Mouse (Mus musculus): ENCODE measurements around the gene Foxp1.

DNA sequence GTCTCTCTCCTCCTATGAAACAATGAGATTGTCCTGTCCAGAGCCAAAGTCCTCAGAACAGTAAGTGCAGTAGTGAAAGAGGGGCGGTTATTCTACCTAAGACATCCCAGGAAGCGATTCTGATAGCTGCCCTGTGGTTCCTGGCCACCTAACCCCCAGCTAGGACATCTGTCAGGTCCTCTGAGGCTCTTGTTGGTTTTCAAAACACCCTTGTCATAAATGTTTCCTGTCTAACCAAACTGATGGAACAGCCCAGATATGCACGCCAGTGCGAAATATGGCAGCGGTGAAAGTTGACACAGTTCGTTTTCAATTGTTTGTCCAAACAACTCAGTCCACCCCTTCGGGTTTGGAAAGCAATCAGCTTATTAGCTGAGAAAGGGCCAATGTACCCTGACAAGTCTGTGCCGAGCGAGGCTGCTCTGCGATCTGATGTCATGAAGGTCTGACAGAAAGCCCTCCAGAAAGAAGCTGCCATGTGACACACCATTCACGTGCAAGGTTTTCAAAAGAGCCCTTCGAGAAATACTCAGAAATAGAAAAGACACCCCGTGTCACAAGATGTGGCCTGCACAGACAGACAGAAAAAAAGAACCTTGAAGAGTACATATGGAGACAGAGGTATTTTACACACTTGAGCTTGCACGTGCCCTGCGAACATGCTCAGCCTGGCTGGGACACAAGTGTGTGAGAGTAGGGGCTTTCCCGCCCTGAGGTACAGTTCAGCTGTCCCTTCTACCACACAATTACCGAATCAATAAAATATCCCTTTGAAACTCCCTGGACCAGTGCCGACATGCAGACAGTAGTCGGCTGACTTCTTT is 147.9 kb downstream of the Foxp1 start:
- TF ChIP-seq POLR2A (IDR thresholded peaks at IDR 0.05; ENCODE audit: control insufficient read depth in 1 of 2, insufficient read depth in 1 of 2, low read depth in 1 of 2, low read length in 2 of 2, poor library complexity in 1 of 2) (no peak), CTCF (IDR thresholded peaks at IDR 0.05 in 2 of 3, conservative IDR thresholded peaks at IDR 0.05 in 1 of 3; ENCODE audit: control insufficient read depth in 1 of 3, insufficient read depth in 1 of 3, low read depth in 2 of 3, low read length in 3 of 3, poor library complexity in 1 of 3, severe bottlenecking in 1 of 3) (no peak), ZMIZ1 (IDR thresholded peaks at IDR 0.05; ENCODE audit: low read depth, low read length) (no peak), SMC3 (IDR thresholded peaks at IDR 0.05; ENCODE audit: low read depth, low read length) (no peak), ZKSCAN1 (IDR thresholded peaks at IDR 0.05; ENCODE audit: low read depth, low read length) (no peak), EP300 (IDR thresholded peaks at IDR 0.05; ENCODE audit: low read depth in 1 of 2, low read length in 2 of 2) (no peak), MEF2A (IDR thresholded peaks at IDR 0.05; ENCODE audit: extremely low read depth, insufficient replicate concordance, low read depth, low read length, poor library complexity, severe bottlenecking) (no peak), BHLHE40 (IDR thresholded peaks at IDR 0.05; ENCODE audit: borderline replicate concordance, low read depth, low read length) (no peak), POLR2AphosphoS2 (IDR thresholded peaks at IDR 0.05; ENCODE audit: low read length) (no peak)

Measured in MEL (cell line).